Comparison of ENCODE assay signal across 26 mouse cellular contexts in genomic region chr15:62901955-62902354, GRCm38 (mm10).
DNase-seq lines count a peak whose midpoint lies in the region; ATAC-seq and TF ChIP-seq lines count a peak whose summit lies in the region.
"Had no signal": no experiment of that assay in that cellular context is flagged by ENCODE, and none has a peak within 500 bp of the region (broad histone marks: within the 10 kb centered on the region; RNA-seq: fewer than 3 reads in every experiment).

No protein-coding gene starts in this region.

- H3K27me3 ChIP-seq in forebrain, embryonic 14.5 days (replicated peaks; ENCODE audit: control insufficient read depth, insufficient read depth, low read length), result no peaks in the 10 kb centered on the region; the same call in 1 of the 2 replicates
- no peaks in the 10 kb centered on the region; the same call in 1 of the 2 replicates for H3K27me3 ChIP-seq in forebrain, embryonic 11.5 days (ENCODE audit: control insufficient read depth, insufficient read depth, low read length)
- no peaks in the 10 kb centered on the region for H3K27me3 ChIP-seq in forebrain, postnatal 0 days (ENCODE audit: insufficient read depth, low read length)
- H3K27me3 ChIP-seq: limb, embryonic 12.5 days; liver, embryonic 15.5 days; midbrain, embryonic 15.5 days; Patski had no signal

- no peak overlapping the region for H3K4me2 ChIP-seq in forebrain, embryonic 14.5 days (ENCODE audit: low read length)
- H3K4me2 ChIP-seq in forebrain, embryonic 11.5 days (ENCODE audit: low read depth, low read length, severe bottlenecking), result no peak overlapping the region
- H3K4me2 ChIP-seq in forebrain, postnatal 0 days (ENCODE audit: low read depth), result no peak overlapping the region
- H3K4me2 ChIP-seq: limb, embryonic 12.5 days; liver, embryonic 15.5 days; lung, embryonic 14.5 days; midbrain, embryonic 15.5 days had no signal

- no peak overlapping the region for H3K9ac ChIP-seq in forebrain, embryonic 14.5 days (ENCODE audit: low read length)
- no peak overlapping the region for H3K9ac ChIP-seq in forebrain, embryonic 11.5 days (ENCODE audit: low read length)
- H3K9ac ChIP-seq in forebrain, postnatal 0 days, result no peak overlapping the region
- H3K9ac ChIP-seq: limb, embryonic 12.5 days; liver, embryonic 15.5 days; lung, embryonic 14.5 days; midbrain, embryonic 15.5 days had no signal

- H3K9me3 ChIP-seq in forebrain, embryonic 14.5 days (replicated peaks; ENCODE audit: control insufficient read depth, low read length), result no peaks in the 10 kb centered on the region
- no peaks in the 10 kb centered on the region for H3K9me3 ChIP-seq in forebrain, embryonic 11.5 days (ENCODE audit: control insufficient read depth, low read length)
- H3K9me3 ChIP-seq in forebrain, postnatal 0 days (ENCODE audit: low read length), result no peaks in the 10 kb centered on the region
- H3K9me3 ChIP-seq: hindbrain, embryonic 10.5 days; limb, embryonic 12.5 days; liver, embryonic 15.5 days; midbrain, embryonic 10.5 days; midbrain, embryonic 15.5 days had no signal

- 78% methylated on average over 4 of the region's 4 CpGs for WGBS in forebrain, embryonic 14.5 days
- WGBS in forebrain, embryonic 11.5 days, result 86% methylated on average over 4 of the region's 4 CpGs
- 62% methylated on average over 4 of the region's 4 CpGs for WGBS in forebrain, postnatal 0 days

- H3K36me3 ChIP-seq in forebrain, embryonic 14.5 days (ENCODE audit: control insufficient read depth, insufficient read depth, low read length), result no peaks in the 10 kb centered on the region
- no peaks in the 10 kb centered on the region for H3K36me3 ChIP-seq in forebrain, embryonic 11.5 days (ENCODE audit: control insufficient read depth, insufficient read depth, low read length)
- no peaks in the 10 kb centered on the region for H3K36me3 ChIP-seq in forebrain, postnatal 0 days (ENCODE audit: insufficient read depth)
- H3K36me3 ChIP-seq: hindbrain, embryonic 10.5 days; limb, embryonic 12.5 days; liver, embryonic 15.5 days; midbrain, embryonic 10.5 days; midbrain, embryonic 15.5 days had no signal

- peak; percentile 36 for DNase-seq in forebrain, embryonic 14.5 days (ENCODE audit: low spot score)
- DNase-seq in forebrain, embryonic 11.5 days (ENCODE audit: low spot score), result no peak
- peak in 1 of 2 experiments; percentile 10 for DNase-seq in layer of hippocampus, adult 2 months (ENCODE audit: low spot score in 2 of 2)
- DNase-seq in layer of hippocampus, postnatal 25 days (ENCODE audit: extremely low spot score in 1 of 2, low spot score in 1 of 2), result no peak
- peak; percentile 44 for DNase-seq in brain, adult 2 months (ENCODE audit: low read depth, low spot score)
- DNase-seq in forebrain, postnatal 0 days, result peak; percentile 39
- DNase-seq in lung, postnatal 25 days (ENCODE audit: low spot score), result no peak
- DNase-seq: adrenal gland, postnatal 14 days; cerebellum, adult 2 months; gastrocnemius, postnatal 10 days; heart, postnatal 14 days; kidney, adult 9 months; kidney, postnatal 10 days; lung, embryonic 14.5 days; lung, postnatal 14 days; right cerebral cortex, postnatal 4 days; thymus, adult 2 months; thymus, postnatal 36 days had no signal

- no peak for ATAC-seq in forebrain, embryonic 14.5 days
- no peak for ATAC-seq in forebrain, embryonic 11.5 days (replicated peaks; ENCODE audit: low FRiP score)
- peak; percentile 28; the same call in 1 of the 2 replicates for ATAC-seq in forebrain, postnatal 0 days
- ATAC-seq: intestine, postnatal 0 days; Patski had no signal

- H3K4me3 ChIP-seq in forebrain, embryonic 14.5 days (ENCODE audit: low read depth, low read length), result no peak overlapping the region
- no peak overlapping the region for H3K4me3 ChIP-seq in forebrain, embryonic 11.5 days (ENCODE audit: low read depth, low read length)
- no peak overlapping the region for H3K4me3 ChIP-seq in layer of hippocampus, adult 2 months
- no peak overlapping the region for H3K4me3 ChIP-seq in forebrain, postnatal 0 days (ENCODE audit: low read depth, low read length)
- H3K4me3 ChIP-seq: hindbrain, embryonic 10.5 days; limb, embryonic 12.5 days; liver, embryonic 15.5 days; midbrain, embryonic 10.5 days; midbrain, embryonic 15.5 days had no signal

- peaks cover 9% of the 10 kb centered on the region for H3K4me1 ChIP-seq in forebrain, embryonic 14.5 days (ENCODE audit: control insufficient read depth, insufficient read depth, low read length)
- H3K4me1 ChIP-seq in forebrain, embryonic 11.5 days (replicated peaks; ENCODE audit: control insufficient read depth, insufficient read depth, low read length), result peaks cover 5% of the 10 kb centered on the region; the same call in 1 of the 2 replicates
- H3K4me1 ChIP-seq in forebrain, postnatal 0 days (ENCODE audit: insufficient read depth), result peaks cover 14% of the 10 kb centered on the region
- H3K4me1 ChIP-seq: liver, embryonic 15.5 days had no signal

- no peak overlapping the region for H3K27ac ChIP-seq in forebrain, embryonic 14.5 days (ENCODE audit: low read depth, low read length)
- no peak overlapping the region for H3K27ac ChIP-seq in forebrain, embryonic 11.5 days (ENCODE audit: low read depth, low read length)
- peak overlapping the region; percentile 36 for H3K27ac ChIP-seq in layer of hippocampus, adult 2 months
- no peak overlapping the region for H3K27ac ChIP-seq in forebrain, postnatal 0 days (ENCODE audit: low read depth, low read length)
- H3K27ac ChIP-seq: hindbrain, embryonic 10.5 days; limb, embryonic 12.5 days; liver, embryonic 15.5 days; midbrain, embryonic 10.5 days; stomach, postnatal 0 days had no signal

- TF ChIP-seq CTCF in layer of hippocampus, adult 2 months (conservative IDR thresholded peaks at IDR 0.05), result no peak
- TF ChIP-seq CTCF in forebrain, postnatal 0 days (IDR thresholded peaks at IDR 0.05; ENCODE audit: low read depth), result no peak

Comparison
In these comparisons a context has a peak if more than half of its experiments do, and no peak if none do; other contexts are left out.
1. DNase-seq: peak in forebrain, embryonic 14.5 days (single experiment), brain, adult 2 months (single experiment) and forebrain, postnatal 0 days (single experiment); none in forebrain, embryonic 11.5 days (single experiment), layer of hippocampus, postnatal 25 days (0 of 2) and lung, postnatal 25 days (single experiment).